Mouse (Mus musculus) right cerebral cortex, postnatal 14 days (tissue): ENCODE measurements around the gene H2-Ob.
"Not testable (repeated sequence)": the region's sequence is repeated elsewhere in the genome, so short reads cannot be mapped to it uniquely, and the experiment has no call there.

Experiments used
- DNase-seq: peaks from one replicate; pipeline ENCODE4 v3.0.0; 2022

Gene H2-Ob

DNA sequence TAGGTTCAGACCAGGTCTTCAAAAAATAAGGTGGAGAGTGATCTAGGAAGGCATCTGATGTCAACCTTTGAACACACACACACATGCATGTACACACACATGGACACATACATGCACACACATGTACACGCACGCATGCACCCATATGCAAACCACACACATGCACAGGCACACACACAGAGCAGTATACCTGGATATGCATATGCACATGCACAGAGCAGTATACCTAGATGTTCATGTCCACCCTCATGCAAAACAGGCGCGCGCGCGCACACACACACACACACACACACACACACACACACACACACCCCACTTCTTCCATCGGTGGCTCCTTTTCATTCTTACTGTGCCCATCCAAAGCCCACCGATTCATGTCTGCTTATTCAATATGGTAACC, 30.8 kb upstream of the H2-Ob start:
- DNase-seq, result no peak

DNA sequence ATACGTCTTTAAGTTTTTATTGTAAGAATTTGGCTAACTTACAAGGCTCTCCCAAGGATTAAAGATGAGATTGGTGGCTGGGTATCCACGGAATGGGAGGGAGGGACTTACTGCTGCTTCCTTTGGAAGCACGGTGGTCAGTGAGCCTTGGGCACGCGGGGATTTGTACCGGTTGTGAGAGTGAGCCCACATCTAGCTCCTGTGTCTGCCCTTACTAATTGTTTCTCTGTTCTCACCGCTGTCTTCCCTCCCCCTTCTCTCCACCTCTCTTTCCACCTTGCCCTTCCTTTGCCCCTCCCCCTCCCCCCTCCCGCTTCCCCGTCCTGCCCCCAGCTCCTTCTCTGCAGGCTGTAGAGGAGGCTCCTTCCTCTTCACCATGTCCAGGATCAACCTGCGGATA, 30.3 kb upstream of the H2-Ob start:
- DNase-seq, result no peak

DNA sequence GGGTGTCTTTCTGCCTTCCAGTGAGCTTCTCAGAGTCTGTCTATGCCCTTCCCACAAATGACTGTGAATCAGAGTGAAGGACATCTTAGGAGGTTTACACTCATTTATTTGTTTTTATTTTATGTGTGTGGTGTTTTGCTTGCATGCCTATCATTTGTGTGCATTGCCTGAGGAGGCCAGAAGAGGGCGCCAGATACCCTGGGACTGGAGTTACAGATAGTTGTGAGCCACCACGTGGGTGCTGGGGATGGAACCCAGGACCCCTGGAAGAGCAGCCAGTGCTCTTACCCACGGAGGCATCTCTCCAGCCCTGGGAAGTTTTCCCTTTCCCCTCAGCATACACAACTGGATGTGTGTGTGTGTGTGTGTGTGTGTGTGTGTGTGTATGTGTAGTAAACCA, 29.0 kb upstream of the H2-Ob start:
- no peak for DNase-seq

DNA sequence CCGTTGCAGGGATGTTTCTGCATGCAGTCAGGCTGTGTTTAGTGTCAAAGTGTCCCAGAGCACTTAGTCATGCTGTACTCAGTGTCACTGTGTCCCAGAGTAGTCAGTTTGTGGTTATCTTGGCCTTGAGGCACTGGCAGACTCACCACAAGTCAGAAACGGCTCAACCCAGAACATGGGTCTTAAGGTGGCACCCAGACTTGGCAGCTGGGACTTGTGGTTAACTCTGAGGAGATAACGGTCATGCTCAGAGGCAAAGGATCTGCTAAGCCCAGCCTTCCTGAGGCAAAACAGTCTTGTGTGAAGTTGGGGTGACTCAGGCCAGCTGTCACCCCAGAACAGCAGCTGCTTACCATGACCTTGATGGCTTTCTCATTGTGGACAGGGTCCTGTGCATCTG, 28.1 kb upstream of the H2-Ob start:
- no peak for DNase-seq

DNA sequence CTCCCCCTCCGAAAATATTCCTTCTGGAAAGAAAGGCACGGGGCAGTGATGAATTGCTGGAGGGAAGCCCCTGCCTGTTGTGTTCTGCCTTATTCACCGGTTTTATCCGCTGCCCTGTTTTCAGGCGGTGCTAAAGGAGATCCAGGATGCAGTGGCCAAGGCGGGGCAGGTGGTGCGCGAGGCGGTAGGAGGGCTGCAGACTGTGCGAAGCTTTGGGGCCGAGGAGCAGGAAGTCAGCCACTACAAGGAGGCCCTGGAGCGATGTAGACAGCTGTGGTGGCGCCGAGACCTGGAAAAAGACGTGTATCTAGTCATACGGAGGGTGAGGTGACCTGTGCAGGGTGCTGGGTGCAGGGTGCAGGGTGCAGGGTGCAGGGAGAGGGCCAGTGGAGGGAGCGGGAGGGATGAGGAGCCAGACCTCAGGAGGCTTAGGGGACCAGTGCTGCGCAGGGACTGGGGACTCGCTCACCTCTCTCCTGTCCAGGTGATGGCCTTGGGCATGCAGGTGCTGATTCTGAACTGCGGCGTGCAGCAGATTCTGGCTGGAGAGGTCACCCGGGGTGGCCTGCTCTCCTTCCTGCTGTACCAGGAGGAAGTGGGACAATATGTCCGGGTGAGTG, 26.8 kb upstream of the H2-Ob start:
- DNase-seq, result no peak

DNA sequence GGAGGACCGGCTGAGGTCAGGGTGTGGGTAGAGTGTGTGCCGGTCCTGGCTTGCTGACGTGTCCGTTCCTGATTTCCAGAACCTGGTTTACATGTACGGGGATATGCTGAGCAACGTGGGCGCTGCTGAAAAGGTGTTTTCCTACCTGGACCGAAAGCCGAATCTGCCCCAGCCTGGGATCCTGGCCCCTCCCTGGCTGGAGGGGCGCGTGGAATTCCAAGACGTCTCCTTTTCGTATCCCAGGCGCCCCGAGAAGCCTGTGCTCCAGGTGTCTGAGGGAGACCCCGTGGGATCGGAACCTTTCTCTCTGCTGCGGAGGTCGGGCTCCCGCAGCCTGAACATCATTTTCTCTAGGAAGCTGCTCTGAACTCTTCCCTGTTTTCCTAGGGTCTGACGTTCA, 24.8 kb upstream of the H2-Ob start:
- no peak for DNase-seq

DNA sequence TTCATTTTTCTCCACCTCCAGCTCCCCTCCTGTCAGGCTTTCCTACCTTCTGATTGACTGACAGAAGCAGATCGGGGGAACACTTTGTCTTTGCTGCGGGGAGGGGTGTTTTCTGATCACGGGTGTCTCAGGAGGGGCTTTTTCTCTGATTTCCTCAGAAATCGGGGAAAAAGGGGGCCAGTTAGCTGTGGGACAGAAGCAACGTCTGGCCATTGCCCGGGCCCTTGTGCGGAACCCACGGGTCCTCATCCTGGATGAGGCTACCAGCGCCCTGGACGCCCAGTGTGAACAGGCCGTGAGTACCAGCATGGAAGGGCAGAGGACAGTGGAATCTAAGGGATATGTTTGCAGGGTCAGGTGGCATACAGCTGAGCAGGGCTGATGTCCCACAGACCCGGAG, 23.5 kb upstream of the H2-Ob start:
- DNase-seq, result no peak

DNA sequence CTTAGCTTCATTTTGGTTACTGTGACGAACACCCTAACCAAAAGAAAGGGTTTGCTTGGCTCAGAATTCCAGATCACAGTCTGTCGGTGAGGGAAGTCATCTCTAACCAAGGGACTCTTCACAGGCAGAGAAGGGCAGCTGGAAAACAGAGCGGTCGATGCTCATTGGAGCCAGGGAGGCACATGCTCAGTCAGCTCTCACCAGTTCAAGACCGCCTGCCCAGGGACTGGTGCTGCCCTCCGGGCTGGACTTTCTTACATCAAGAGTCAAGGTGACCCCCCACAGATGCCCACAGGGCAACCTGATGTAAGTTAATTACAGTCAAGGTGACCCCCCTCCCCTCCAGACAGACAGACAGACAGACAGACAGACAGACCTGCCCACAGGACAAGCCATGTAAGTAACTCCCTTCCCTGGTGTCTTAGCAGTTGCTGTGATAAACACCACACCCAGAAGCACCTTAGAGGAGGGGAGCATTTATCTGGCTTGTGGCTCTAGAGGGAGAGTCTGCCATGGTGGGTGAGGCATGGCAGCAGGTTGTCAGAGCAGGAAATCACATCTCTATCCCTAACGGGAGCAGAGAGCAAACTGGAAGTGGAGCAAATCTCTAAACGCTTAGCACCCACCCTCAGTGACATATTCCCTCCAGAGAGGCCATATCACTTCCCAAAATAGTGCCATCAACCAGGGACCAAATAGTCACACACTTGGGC, 21.3 kb upstream of the H2-Ob start:
- no peak for DNase-seq

DNA sequence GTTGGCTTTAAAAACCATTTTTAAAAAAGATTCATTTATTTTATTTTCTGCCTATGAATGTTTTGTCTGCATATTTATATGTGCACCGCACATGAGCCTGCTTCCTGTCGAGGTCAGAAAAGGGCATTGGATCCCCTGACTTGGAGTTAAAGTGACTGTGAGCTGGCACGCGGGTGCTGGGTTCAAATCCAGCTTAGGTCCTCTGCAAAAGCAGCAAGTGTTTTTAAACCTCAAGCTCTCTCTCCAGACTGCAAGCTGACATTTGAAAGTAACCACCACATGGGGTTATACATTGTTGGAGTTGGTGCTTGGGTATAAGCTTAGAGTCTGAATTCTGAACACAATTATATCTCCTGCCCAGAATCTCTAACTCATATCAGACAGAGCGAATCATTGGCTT, 20.7 kb upstream of the H2-Ob start:
- DNase-seq, result no peak

DNA sequence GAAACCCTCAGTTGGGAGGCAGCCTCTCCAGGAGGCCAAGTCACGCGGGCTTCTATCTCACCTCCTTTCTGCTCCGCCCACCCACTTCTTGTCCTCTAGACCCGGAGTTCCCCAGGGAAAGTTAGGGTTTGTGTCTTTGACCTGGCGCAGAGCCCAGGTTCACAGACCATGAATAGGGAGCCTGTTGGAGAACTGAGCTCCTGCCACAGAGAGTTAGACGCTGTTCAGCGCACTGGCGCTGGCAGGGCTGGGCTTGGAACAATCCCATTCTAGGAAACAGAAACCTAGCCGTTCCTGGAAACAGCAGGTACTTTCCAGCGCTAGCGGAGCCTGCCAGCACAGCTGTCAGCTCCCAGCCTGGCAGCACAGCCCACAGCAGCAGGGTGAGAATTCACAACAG, 20.0 kb upstream of the H2-Ob start:
- DNase-seq, result no peak

DNA sequence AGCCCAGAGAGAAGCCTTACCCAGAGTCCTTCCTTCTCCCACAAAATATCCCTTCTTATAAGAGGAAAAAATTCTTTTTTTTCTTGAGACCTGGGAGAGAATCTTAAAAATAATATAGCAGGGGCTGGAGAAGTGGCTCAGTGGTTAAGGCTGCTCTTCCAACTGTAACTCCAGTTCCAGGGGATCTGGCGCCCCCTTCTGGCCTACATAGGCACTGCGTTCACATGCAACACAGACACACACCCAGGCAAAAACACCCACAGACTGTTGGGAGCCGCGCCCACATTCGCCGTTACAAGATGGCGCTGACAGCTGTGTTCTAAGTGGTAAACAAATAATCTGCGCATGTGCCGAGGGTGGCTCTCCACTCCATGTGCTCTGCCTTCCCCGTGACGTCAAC, 19.6 kb upstream of the H2-Ob start:
- DNase-seq, result peak; percentile 53

DNA sequence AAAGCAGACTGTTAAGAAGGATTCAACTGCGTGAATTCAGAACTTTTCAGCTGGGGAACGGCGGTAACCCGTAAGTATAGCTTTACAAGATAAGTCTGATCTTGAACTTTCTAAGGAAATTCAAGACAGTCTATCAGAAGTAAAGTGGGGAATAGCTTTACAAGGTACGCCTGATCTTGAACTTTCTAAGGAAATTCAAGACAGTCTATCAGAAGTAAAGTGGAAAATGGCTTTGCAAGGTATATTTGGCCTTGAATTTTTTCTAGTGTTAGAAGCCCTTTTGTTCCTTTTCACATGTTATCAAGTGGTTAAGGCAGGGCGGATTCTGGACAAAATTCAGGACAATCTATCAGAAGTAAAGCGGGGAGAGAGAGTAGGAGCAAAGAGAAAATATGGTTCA, 18.9 kb upstream of the H2-Ob start:
- not testable (repeated sequence) for DNase-seq

DNA sequence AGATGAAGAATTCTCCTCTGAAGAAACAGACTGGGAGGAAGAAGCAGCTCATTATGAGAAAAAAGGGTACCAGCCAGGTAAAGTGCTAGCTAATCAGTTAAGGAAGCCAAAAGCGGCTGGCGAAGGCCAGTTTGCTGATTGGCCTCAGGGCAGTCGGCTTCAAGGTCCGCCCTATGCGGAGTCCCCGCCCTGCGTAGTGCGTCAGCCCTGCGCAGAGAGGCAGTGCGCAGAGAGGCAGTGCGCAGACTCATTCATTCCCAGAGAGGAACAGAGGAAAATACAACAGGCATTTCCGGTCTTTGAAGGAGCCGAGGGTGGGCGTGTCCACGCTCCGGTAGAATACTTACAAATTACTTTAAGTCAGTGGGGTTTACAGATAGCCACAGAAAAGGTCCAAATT, 18.3 kb upstream of the H2-Ob start:
- DNase-seq, result not testable (repeated sequence)

DNA sequence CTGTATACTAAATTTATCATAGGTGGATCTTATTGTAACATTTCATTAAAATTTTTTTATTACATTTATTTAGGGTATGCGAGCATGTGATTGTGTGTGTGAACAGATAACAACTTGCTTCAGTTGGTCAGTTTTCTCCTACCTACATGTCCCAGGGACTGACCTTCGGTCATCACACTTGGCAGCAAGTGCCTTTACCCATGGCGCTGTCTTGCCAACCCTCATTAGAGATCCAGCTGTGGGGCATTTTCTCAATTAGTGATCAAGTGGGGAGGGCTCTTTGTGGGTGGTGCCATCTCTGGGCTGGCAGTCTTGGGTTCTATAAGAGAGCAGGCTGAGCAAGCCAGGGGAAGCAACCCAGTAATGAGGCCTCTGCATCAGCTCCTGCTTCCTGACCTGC, 13.9 kb upstream of the H2-Ob start:
- no peak for DNase-seq

DNA sequence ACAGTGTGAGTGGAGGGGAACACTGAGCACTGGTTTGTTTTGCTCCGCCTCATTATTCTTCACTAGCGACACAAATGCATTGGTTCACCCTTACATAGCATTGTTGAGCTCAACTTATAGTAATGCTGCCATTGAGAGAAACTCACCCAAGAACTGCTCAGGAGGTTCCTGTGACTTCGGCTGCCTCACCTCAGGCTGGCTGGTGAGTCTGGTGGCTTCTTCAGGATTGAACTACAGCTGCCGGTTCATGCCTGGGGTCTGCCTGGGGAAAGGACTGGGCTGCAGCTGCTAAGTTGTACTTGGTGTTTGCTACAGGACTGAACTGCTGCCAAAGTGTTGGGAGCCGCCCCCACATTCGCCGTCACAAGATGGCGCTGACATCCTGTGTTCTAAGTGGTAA, 13.3 kb upstream of the H2-Ob start:
- no peak for DNase-seq

DNA sequence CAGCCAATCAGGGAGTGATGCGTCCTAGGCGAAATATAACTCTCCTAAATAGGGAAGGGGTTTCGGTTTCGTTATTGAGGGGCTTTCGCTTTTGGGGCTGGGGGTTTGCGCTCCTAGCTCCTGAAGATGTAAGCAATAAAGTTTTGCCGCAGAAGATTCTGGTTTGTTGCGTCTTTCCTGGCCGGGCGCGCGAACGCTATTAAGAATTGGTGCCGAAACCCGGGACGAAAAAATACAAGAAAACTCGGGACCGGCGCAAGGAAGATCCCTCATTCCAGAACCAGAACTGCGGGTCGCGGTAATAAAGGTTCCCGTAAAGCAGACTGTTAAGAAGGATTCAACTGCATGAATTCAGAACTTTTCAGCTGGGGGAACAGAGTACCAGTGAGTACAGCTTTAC, 12.8 kb upstream of the H2-Ob start:
- not testable (repeated sequence) for DNase-seq

DNA sequence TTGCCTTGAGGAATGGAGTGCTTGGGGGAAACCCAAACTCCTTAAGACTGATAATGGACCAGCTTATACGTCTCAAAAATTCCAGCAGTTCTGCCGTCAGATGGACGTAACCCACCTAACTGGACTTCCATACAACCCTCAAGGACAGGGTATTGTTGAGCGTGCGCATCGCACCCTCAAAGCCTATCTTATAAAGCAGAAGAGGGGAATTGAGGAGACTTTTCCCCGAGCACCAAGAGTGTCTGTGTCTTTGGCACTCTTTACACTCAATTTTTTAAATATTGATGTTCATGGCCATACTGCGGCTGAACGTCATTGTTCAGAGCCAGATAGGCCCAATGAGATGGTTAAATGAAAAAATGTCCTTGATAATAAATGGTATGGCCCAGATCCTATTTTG, 7.7 kb upstream of the H2-Ob start:
- not testable (repeated sequence) for DNase-seq

DNA sequence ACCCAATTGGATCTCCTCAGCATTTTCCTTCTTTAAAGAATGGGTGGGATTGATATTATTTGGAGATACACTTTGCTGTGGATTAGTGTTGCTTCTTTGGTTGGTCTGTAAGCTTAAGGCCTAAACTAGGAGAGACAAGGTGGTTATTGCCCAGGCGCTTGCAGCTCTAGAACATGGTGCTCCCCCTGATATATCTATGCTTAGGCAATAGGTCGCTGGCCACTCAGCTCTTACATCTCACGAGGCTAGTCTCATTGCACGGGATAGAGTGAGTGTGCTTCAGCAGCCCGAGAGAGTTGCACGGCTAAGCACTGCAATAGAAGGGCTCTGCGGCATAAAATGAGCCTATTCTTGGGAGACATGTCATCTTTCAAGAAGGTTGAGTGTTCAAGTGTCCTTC, 6.7 kb upstream of the H2-Ob start:
- DNase-seq, result not testable (repeated sequence)

DNA sequence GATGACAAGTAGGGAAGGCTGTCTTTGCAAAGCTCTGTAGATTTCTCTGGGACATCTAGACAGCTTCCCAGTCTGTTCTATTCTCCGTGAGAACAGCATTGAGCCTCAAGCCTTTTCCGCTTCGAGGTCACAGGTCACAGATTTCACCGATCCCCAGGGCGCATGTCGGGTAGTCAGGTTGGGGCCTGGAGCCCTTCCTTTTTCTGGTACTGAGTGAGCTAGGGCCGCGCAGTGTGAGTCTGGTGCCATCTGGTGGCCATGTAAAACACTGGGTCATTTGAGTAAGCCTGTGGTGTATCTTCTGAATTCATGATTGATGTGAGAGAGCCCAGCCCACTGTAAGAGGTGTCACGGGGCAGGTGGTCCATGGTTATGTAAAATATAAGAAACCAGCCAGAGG, 3.8 kb upstream of the H2-Ob start:
- peak; percentile 75 for DNase-seq

DNA sequence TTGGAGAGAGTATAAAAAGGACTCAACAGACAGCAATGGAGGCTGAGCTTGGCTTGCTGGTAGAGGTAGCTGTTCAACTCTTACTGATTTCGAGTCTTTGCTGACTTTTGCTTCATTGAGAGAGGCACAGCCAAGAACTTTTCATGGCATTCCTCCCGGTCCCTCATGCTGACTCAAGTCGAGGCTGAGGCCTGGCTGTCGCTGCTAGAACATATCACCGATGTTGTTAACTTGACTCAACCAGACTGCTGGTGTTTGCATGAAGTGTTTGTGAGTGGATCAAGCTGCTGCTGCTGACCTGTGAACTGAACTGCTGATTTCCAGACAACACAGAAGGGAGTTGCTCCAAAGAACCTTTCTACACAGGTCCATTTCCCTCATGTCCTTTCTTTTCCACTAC, 2.0 kb upstream of the H2-Ob start:
- no peak for DNase-seq

DNA sequence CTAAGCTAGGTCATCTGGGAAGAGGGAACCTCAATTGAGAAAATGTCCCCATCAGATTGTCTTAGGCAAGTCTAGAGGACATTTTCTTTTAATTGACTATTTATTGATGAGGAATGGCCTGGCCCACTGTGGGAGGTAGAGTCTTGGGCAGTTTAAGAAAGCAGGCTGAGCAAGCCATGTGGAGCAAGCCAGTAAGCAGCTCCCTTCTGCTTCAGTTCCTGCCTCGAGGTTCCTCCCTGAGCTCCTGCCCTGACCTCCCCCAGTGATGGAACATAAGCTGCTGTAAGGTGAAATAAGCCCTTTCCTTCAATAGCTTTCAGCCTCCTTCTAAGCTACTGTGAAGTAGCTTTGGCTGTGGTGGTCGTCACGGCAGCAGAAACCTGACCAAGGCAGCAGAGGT, 962 bp upstream of the H2-Ob start:
- no peak for DNase-seq

DNA sequence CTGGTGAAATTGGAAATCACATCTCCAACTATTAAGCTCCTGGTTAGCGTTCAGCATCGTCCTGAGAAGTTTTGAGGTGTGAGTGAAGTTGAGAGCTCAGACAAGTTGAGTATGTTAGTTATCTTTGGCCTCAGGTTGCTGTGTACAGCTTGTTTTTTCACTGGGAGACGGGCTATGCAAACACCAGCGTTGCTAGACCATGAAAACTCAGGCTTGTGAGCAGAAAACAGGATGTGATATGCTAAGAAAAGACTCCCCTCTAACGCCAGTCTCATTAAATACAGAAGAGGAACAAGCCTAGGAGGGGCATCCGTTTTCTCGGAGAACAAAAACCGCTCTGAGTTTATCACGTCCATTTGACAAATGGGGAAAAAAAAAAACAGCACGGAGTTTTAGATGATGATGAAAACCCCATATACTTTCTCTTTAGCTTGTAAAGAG, 918 bp downstream of the H2-Ob start:
- no peak for DNase-seq

DNA sequence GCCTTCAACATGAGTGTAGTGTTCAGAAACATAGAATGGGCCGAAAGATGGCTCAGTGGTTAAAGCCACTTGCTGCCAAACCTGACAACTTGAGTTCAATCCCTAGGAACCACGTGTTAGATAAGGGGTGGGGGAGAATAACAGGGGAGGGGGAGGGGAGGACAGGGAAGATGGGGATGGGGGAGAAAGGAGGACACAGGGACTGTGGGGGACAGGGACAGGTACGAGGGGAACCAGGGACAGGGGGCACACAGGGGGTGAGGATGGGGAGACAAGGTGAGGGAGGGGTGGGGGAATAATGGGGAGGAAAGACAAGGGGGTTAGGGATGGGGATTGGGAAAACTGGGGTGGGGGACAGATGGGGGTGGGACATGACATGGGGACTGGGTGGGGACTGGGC, 1.7 kb downstream of the H2-Ob start:
- DNase-seq, result no peak

DNA sequence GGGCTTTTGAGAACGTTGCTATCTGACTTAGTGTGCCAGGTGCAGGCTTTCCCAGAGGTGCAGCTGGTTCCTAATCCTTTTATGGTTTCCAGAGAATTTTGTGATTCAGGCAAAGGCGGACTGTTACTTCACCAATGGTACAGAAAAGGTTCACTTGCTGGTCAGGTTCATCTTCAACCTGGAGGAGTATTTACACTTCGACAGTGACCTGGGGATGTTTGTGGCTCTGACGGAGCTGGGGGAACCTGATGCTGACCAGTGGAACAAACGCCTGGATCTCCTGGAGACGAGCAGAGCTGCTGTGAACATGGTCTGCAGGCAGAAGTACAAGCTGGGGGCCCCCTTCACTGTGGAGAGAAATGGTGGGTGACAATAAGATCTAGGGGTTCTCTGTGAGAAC, 2.2 kb downstream of the H2-Ob start:
- no peak for DNase-seq

DNA sequence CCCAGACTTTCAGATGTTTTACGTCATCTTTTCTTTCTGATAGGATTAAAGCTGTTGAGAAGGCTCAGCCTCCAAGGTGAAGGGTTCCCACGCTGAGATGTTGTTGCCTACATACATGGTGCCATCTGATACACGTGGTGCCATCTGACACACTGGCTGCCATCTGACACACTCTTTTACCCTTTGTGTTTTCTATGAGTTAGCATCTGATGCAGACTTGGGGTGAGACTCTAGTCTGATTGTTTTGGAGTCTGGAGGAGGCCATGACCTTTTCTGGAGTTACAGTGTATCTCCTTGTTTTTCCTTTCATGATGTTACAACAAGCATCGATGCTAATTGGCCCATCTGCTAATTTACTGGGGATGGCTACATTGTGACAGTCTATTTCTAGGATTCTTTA, 6.0 kb downstream of the H2-Ob start:
- no peak for DNase-seq
